Mouse (Mus musculus) cerebellum, adult 2 months (tissue): ENCODE data around the gene Gcdh. TPM values are rescaled to one million over a fixed set of nuclear protein-coding genes. Genes with fewer than 3 reads are reported as not detected.

Source experiments
- DNase-seq, 2 experiments: peaks; one replicate each; pipeline ENCODE4 v3.0.0; 2021
- H3K27ac ChIP-seq: fragments of 200-500 bp; 2 replicates; pipeline ENCODE4 v1.5.1; 2012; ENCODE audit warnings: low read length, control low read depth, inconsistent platforms; ENCODE audit not compliant: insufficient read depth
- H3K27me3 ChIP-seq: fragments of 200-500 bp; 2 replicates; pipeline ENCODE4 v1.6.1; 2012; ENCODE audit warnings: inconsistent platforms, mild to moderate bottlenecking, low read length, moderate library complexity; ENCODE audit not compliant: control insufficient read depth, insufficient read depth
- H3K4me1 ChIP-seq: fragments of 200-500 bp; 2 replicates; pipeline ENCODE4 v1.6.1; 2011; ENCODE audit warnings: low read length; ENCODE audit not compliant: control insufficient read depth, insufficient read depth
- H3K4me3 ChIP-seq: fragments of 200-500 bp; replicated peaks from 2 replicates; pipeline ENCODE3; 2011; ENCODE audit warnings: mild to moderate bottlenecking, low read depth, low read length, control low read depth; ENCODE audit not compliant: insufficient read depth
- CTCF ChIP-seq: fragments of 200-500 bp; IDR thresholded peaks from 2 replicates; pipeline ENCODE4 v1.5.1; 2011; ENCODE audit warnings: low read depth, mild to moderate bottlenecking, control low read depth, low read length, moderate library complexity, borderline replicate concordance; ENCODE audit not compliant: insufficient read depth
- POLR2A ChIP-seq: fragments of 200-500 bp; IDR thresholded peaks from 2 replicates; pipeline ENCODE4 v1.6.1; 2011; ENCODE audit warnings: low read length, control low read depth, borderline replicate concordance; ENCODE audit not compliant: insufficient read depth
- WGBS: fragments of 180-500 bp; shearing (Covaris S2); methylation state at CpG from one replicate; pipeline ENCODE4 v1.1.7; 2018; 5-methylcytosine and 5-hydroxymethylcytosine counted together
- polyA plus RNA-seq: library from polyadenylated mRNA; depleted of rRNA; stranded (reverse); fragments of >200 nt; gene quantifications from 2 replicates; pipeline ENCODE4 v1.2.3, GENCODE M21; 2012

Gene Gcdh
- polyA plus RNA-seq, 1 experiment: 88.2 TPM

GRCm38 (mm10) chr8:84856864-84857441 lies 36.8 kb downstream of the Gcdh start, which contains the start of gene Farsa:
Farsa (plus strand) TSS chr8:84856989.
- under 1% methylated on average over 39 of the region's 39 CpGs for WGBS
- H3K27me3 ChIP-seq: no peaks in the 10 kb centered on the region
- H3K4me1 ChIP-seq: peaks cover 9% of the 10 kb centered on the region; the same call in 1 of the 2 replicates
- H3K27ac ChIP-seq: peak within 1 kb of the TSS; percentile 30
- TF ChIP-seq POLR2A (peak; percentile 95), CTCF (no peak)
- peak within 1 kb of the TSS; percentile 68 for H3K4me3 ChIP-seq
- DNase-seq: peak; percentile 93 to 95

GRCm38 (mm10) chr8:84856434-84856833 lies 37.3 kb downstream of the Gcdh start:
- H3K4me3 ChIP-seq: no peak overlapping the region
- no peak overlapping the region for H3K27ac ChIP-seq
- no peak for DNase-seq
- H3K4me1 ChIP-seq: peaks cover 9% of the 10 kb centered on the region; the same call in 1 of the 2 replicates
- WGBS: 85% methylated on average over 3 of the region's 3 CpGs
- TF ChIP-seq POLR2A (no peak), CTCF (no peak)
- H3K27me3 ChIP-seq: no peaks in the 10 kb centered on the region

GRCm38 (mm10) chr8:84847684-84848435 lies 45.9 kb downstream of the Gcdh start:
- 43% methylated on average over 6 of the region's 6 CpGs for WGBS
- no peaks in the 10 kb centered on the region for H3K27me3 ChIP-seq
- peaks cover 9% of the 10 kb centered on the region; the same call in 1 of the 2 replicates for H3K4me1 ChIP-seq
- TF ChIP-seq POLR2A (no peak), CTCF (no peak)
- peak overlapping the region; percentile 62; the same call in 1 of the 2 replicates for H3K27ac ChIP-seq
- no peak overlapping the region for H3K4me3 ChIP-seq
- DNase-seq: peak; percentile 36 to 39

GRCm38 (mm10) chr8:84846722-84847572 lies 46.8 kb downstream of the Gcdh start, which contains the start of gene Calr:
Calr (minus strand) TSS chr8:84846934.
- Histone ChIP-seq H3K4me1 (peaks cover 9% of the 10 kb centered on the region; the same call in 1 of the 2 replicates), H3K27me3 (no peaks in the 10 kb centered on the region), H3K27ac (peak within 1 kb of the TSS; percentile 79), H3K4me3 (peak within 1 kb of the TSS; percentile 82)
- TF ChIP-seq CTCF (no peak), POLR2A (peak; percentile 99)
- peak; percentile 99 to 100 for DNase-seq
- under 1% methylated on average over 55 of the region's 55 CpGs for WGBS

GRCm38 (mm10) chr8:84846094-84846721 lies 47.5 kb downstream of the Gcdh start:
- no peak for TF ChIP-seq CTCF
- TF ChIP-seq POLR2A: no peak
- H3K4me1 ChIP-seq: peaks cover 9% of the 10 kb centered on the region; the same call in 1 of the 2 replicates
- under 1% methylated on average over 30 of the region's 30 CpGs for WGBS
- H3K27ac ChIP-seq: peak overlapping the region; percentile 79
- H3K27me3 ChIP-seq: no peaks in the 10 kb centered on the region
- DNase-seq: peak in 1 of 2 experiments; percentile 57
- peak overlapping the region; percentile 82 for H3K4me3 ChIP-seq

GRCm38 (mm10) chr8:84845355-84846093 lies 48.2 kb downstream of the Gcdh start:
- 6% methylated on average over 12 of the region's 12 CpGs for whole genome bisulfite sequencing
- TF ChIP-seq CTCF (peak; percentile 59; the same call in 1 of the 2 replicates), POLR2A (no peak)
- peak; percentile 58 to 61 for DNase-seq
- Histone ChIP-seq H3K27me3 (no peaks in the 10 kb centered on the region), H3K27ac (0 out of 2 replicates have a peak overlapping the region, but pooled peaks have one; percentile 79), H3K4me3 (peak overlapping the region; percentile 82), H3K4me1 (peaks cover 9% of the 10 kb centered on the region; the same call in 1 of the 2 replicates)
